Mouse (Mus musculus): ENCODE data around the gene Eid3. TPM values are rescaled to one million over a fixed set of nuclear protein-coding genes. Genes with fewer than 3 reads are reported as not detected.

The Eid3 gene
- polyA plus RNA-seq, 1 experiment from 2014 or later: 0.59 TPM

DNA sequence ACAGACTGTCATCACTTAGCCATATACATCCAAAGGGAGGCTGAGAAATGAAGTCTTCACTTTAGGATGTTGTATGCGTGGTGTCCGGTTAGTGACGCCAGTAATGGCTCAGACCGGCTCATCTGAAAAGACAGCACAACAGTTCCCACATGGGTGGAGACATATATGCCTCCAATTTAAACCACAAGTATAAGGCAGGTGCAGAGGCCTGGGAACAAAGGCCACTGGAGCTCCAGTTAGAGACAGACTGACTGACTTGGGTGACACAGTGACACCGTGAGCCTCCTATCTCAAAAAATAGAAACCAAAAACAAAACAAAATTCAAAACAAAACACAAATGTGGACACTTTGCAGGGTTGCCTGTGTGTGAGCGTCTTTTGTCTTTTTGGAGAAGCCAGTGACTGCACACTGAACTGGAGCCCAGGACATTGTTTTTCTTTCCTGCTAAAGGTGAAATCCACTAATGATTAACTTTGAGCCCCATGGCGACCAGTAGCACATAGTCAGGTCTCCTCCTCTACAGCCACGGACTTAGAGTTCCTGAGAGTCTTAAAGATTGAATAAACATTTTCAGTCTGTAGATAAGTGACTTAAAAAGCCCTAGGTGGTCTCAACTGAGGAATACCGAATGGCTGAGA is 18.5 kb upstream of the Eid3 start:
- Histone ChIP-seq H3K4me1 (peaks cover 8% of the 10 kb centered on the region; the same call in 1 of the 2 replicates), H3K4me2 (replicated peaks) (no peak overlapping the region), H3K9ac (no peak overlapping the region), H3K27ac (no peak overlapping the region), H3K36me3 (no peaks in the 10 kb centered on the region), H3K9me3 (replicated peaks) (no peaks in the 10 kb centered on the region), H3K4me3 (no peak overlapping the region), H3K27me3 (no peaks in the 10 kb centered on the region)
- WGBS: 76% methylated on average over 9 of the region's 9 CpGs
- ATAC-seq (ENCODE audit: low FRiP score): no peak

- ATAC-seq (ENCODE audit: low FRiP score): no peak
- Histone ChIP-seq H3K27me3 (no peaks in the 10 kb centered on the region), H3K4me2 (replicated peaks) (no peak overlapping the region), H3K9ac (no peak overlapping the region), H3K27ac (no peak overlapping the region), H3K4me1 (peaks cover 8% of the 10 kb centered on the region; the same call in 1 of the 2 replicates), H3K9me3 (replicated peaks) (no peaks in the 10 kb centered on the region), H3K4me3 (no peak overlapping the region), H3K36me3 (no peaks in the 10 kb centered on the region)
- WGBS: 48% methylated on average over 16 of the region's 16 CpGs
Measured at GRCm38 (mm10) chr10:82849686-82850353, 16.6 kb upstream of the Eid3 start.

DNA sequence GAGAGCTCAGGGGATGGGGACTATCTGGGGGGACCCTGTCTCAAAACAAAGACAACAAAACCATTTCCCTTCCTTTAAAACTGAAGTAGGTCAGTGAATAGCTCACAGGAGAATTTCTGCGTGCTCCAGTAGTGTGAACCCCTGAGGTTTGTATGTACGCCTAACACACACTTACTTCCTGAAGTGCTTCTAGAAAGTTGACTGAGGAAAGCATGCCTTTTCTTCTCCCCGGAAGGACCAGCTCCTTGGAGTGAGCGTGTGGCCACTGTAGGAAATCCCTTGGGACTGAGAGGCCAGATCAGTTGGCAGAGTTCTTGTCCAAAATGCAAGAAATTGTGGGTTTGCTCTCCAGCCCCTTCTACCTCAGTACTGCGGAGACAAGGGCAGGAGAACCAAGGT is 16.1 kb upstream of the Eid3 start:
- no peak overlapping the region for H3K27ac ChIP-seq
- H3K4me2 ChIP-seq (replicated peaks): no peak overlapping the region
- peaks cover 8% of the 10 kb centered on the region; the same call in 1 of the 2 replicates for H3K4me1 ChIP-seq
- H3K9me3 ChIP-seq (replicated peaks): no peaks in the 10 kb centered on the region
- H3K27me3 ChIP-seq: no peaks in the 10 kb centered on the region
- ATAC-seq (ENCODE audit: low FRiP score): no peak
- H3K36me3 ChIP-seq: no peaks in the 10 kb centered on the region
- no peak overlapping the region for H3K9ac ChIP-seq
- WGBS: 76% methylated on average over 5 of the region's 5 CpGs
- no peak overlapping the region for H3K4me3 ChIP-seq

GRCm38 (mm10) chr10:82851751-82852150 is 14.7 kb upstream of the Eid3 start:
- no peak for ATAC-seq (ENCODE audit: low FRiP score)
- Histone ChIP-seq H3K27ac (no peak overlapping the region), H3K4me2 (replicated peaks) (no peak overlapping the region), H3K9ac (no peak overlapping the region), H3K36me3 (no peaks in the 10 kb centered on the region), H3K9me3 (replicated peaks) (no peaks in the 10 kb centered on the region), H3K4me3 (no peak overlapping the region), H3K27me3 (no peaks in the 10 kb centered on the region), H3K4me1 (peaks cover 8% of the 10 kb centered on the region; the same call in 1 of the 2 replicates)
- WGBS: 81% methylated on average over 6 of the region's 6 CpGs

DNA sequence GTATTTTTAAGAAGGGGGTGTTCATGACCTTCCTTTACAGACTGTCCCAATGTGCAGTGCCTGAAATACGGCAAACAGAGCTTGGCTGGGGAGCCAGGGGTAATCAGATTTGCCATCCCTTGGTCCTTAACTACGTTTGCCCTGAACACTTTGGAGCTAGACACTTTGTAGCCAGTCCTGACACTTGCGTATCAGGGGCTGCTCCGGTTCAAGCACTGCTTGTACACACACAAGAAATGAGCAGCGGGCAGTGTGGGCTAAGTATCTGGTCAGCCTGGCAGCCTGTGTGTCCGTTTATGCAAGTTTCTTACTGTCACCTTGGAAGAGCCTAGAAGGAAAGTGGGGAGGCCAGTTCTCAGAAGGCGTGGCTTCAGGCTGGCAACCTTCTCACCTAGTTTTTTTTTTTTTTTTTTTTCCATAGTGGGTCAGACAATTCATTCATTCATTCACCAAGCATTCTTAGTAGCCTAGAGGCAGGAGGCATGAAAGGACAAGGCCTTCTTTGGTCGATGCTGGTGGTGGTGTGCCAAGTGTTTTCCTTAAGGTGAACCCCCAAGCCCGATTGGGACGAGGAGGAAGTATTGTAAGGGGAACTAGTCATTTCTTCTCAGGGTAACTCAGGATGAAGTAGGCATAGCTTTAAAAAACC is 8.3 kb upstream of the Eid3 start:
- no peak for ATAC-seq (ENCODE audit: low FRiP score)
- no peak overlapping the region for H3K9ac ChIP-seq
- H3K27me3 ChIP-seq: no peaks in the 10 kb centered on the region
- H3K4me1 ChIP-seq: peaks cover 19% of the 10 kb centered on the region
- no peak overlapping the region for H3K27ac ChIP-seq
- no peaks in the 10 kb centered on the region for H3K36me3 ChIP-seq
- 57% methylated on average over 10 of the region's 10 CpGs for WGBS
- H3K4me3 ChIP-seq: peak overlapping the region; percentile 76; the same call in 1 of the 2 replicates
- H3K4me2 ChIP-seq (replicated peaks): peak overlapping the region; percentile 60
- no peaks in the 10 kb centered on the region for H3K9me3 ChIP-seq (replicated peaks)

- ATAC-seq (ENCODE audit: low FRiP score): peak; percentile 83
- H3K27me3 ChIP-seq: no peaks in the 10 kb centered on the region
- under 1% methylated on average over 49 of the region's 49 CpGs for WGBS
Measured at GRCm38 (mm10) chr10:82858691-82859532, 7.5 kb upstream of the Eid3 start.

GRCm38 (mm10) chr10:82859533-82859915 is 6.9 kb upstream of the Eid3 start:
- Histone ChIP-seq H3K4me2 (replicated peaks) (peak overlapping the region; percentile 60), H3K27ac (peak overlapping the region; percentile 91)
- under 1% methylated on average over 8 of the region's 8 CpGs for WGBS

More at GRCm38 (mm10) chr10:82858691-82859532, 7.5 kb upstream of the Eid3 start:
- Histone ChIP-seq H3K36me3 (peaks cover 6% of the 10 kb centered on the region), H3K4me2 (replicated peaks) (peak overlapping the region; percentile 60), H3K27ac (peak overlapping the region; percentile 91), H3K9me3 (replicated peaks) (no peaks in the 10 kb centered on the region), H3K4me1 (peaks cover 26% of the 10 kb centered on the region), H3K9ac (peak overlapping the region; percentile 86), H3K4me3 (peak overlapping the region; percentile 76)

DNA sequence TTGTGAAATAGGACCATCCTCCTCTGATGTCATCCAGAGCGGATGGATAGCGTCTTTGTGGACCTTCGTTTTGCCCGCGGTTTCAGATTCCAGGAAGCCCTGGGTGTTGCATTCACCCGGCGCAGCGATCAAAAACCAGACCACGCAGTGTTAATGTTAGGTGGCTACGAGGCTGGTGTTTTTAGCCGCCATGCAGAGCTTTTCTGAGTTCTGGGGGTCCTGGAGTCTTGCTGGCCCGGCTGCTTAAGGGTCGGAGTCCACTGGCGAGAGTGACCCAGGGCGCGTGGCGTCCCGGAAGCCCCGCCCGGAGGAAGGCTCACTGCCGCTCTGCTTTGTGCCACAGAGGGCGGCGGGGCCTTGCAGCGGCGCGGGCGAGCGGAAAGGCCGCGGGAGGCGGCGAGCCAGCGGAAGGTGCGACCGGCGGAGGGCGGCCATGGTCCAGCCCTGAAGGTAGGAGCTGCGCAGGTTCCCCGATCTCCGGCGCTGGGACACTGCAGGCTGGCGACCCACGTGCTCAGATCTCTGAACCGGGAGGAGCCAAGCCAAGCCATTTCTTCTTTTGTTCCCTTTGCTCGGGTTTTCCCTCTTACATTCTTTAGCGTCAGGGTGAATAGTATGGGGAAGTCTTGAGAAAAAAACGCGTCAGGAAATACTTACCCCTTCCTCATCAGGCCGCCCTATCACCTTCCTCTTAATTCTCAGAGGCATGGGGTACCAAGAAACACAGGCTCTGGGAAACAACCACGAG is 6.1 kb upstream of the Eid3 start:
- Histone ChIP-seq H3K4me2 (replicated peaks) (peak overlapping the region; percentile 60), H3K4me1 (peaks cover 27% of the 10 kb centered on the region), H3K9ac (peak overlapping the region; percentile 86), H3K27me3 (no peaks in the 10 kb centered on the region), H3K27ac (peak overlapping the region; percentile 91), H3K9me3 (replicated peaks) (no peaks in the 10 kb centered on the region), H3K4me3 (peak overlapping the region; percentile 76), H3K36me3 (peaks cover 16% of the 10 kb centered on the region)
- peak; percentile 59 for ATAC-seq (ENCODE audit: low FRiP score)
- WGBS: under 1% methylated on average over 48 of the region's 50 CpGs

More at GRCm38 (mm10) chr10:82859533-82859915, 6.9 kb upstream of the Eid3 start:
- no peaks in the 10 kb centered on the region for H3K9me3 ChIP-seq (replicated peaks)
- peak overlapping the region; percentile 86 for H3K9ac ChIP-seq
- no peaks in the 10 kb centered on the region for H3K27me3 ChIP-seq
- H3K36me3 ChIP-seq: peaks cover 12% of the 10 kb centered on the region
- ATAC-seq (ENCODE audit: low FRiP score): peak; percentile 75
- H3K4me3 ChIP-seq: peak overlapping the region; percentile 76
- peaks cover 27% of the 10 kb centered on the region for H3K4me1 ChIP-seq

- Histone ChIP-seq H3K27me3 (no peaks in the 10 kb centered on the region), H3K4me2 (replicated peaks) (peak overlapping the region; percentile 60), H3K4me1 (peaks cover 30% of the 10 kb centered on the region), H3K4me3 (peak overlapping the region; percentile 76), H3K27ac (peak overlapping the region; percentile 91), H3K9me3 (replicated peaks) (no peaks in the 10 kb centered on the region), H3K9ac (peak overlapping the region; percentile 86), H3K36me3 (peaks cover 16% of the 10 kb centered on the region)
- no peak for ATAC-seq (ENCODE audit: low FRiP score)
- WGBS: 7% methylated on average over 8 of the region's 8 CpGs
Measured at GRCm38 (mm10) chr10:82860929-82861315, 5.5 kb upstream of the Eid3 start.

GRCm38 (mm10) chr10:82863106-82863680 is 3.2 kb upstream of the Eid3 start:
- H3K9ac ChIP-seq: 0 out of 2 replicates have a peak overlapping the region, but pooled peaks have one; percentile 2
- peaks cover 24% of the 10 kb centered on the region for H3K36me3 ChIP-seq
- no peaks in the 10 kb centered on the region for H3K9me3 ChIP-seq (replicated peaks)
- H3K4me1 ChIP-seq: peaks cover 34% of the 10 kb centered on the region
- no peaks in the 10 kb centered on the region for H3K27me3 ChIP-seq
- no peak overlapping the region for H3K27ac ChIP-seq
- WGBS: 88% methylated on average over 5 of the region's 5 CpGs
- ATAC-seq (ENCODE audit: low FRiP score): no peak
- 0 out of 2 replicates have a peak overlapping the region, but pooled peaks have one; percentile 0 for H3K4me2 ChIP-seq (replicated peaks)
- no peak overlapping the region for H3K4me3 ChIP-seq

DNA sequence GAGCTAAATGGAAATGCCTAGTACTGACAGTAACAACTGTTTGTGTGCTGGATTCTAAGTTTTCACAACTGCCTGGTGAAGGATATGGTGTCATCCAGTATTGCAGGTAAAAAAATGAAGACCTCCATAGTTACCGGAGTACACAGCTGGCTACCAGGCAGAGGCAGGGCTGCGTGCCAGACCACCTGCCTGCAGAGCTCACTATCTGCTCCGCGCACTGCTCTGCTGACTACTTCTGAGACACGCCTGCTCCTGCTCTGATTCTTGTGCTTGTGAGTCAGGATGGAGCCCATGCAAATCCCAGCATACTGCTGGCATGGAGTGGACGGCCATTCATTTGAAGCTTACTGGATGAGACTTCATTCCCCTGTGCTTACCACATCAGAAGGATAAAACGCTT is 2.6 kb upstream of the Eid3 start:
- Histone ChIP-seq H3K4me3 (no peak overlapping the region), H3K4me2 (replicated peaks) (no peak overlapping the region), H3K9ac (no peak overlapping the region), H3K9me3 (replicated peaks) (no peaks in the 10 kb centered on the region), H3K27me3 (no peaks in the 10 kb centered on the region), H3K36me3 (peaks cover 27% of the 10 kb centered on the region), H3K4me1 (peaks cover 34% of the 10 kb centered on the region), H3K27ac (no peak overlapping the region)
- WGBS: 86% methylated on average over 7 of the region's 7 CpGs
- ATAC-seq (ENCODE audit: low FRiP score): no peak
